Mouse (Mus musculus) embryonic facial prominence, embryonic 11.5 days (tissue): ENCODE results near the gene Rasa4. TPM values are rescaled to one million over a fixed set of nuclear protein-coding genes. Genes with fewer than 3 reads are reported as not detected.
A peak's percentile ranks its signal among the peaks of the same experiment; 100 is the strongest.
"Not testable (repeated sequence)": the region's sequence is repeated elsewhere in the genome, so short reads cannot be mapped to it uniquely, and the experiment has no call there.

Source experiments
- ATAC-seq: fragments of 200-750 bp; cut with Nextera tagmentation; replicated peaks from 2 replicates; pipeline ENCODE4 v1.8.0; 2017; ENCODE audit warnings: low read depth; ENCODE audit not compliant: insufficient number of reproducible peaks, low FRiP score, low TSS enrichment
- DNase-seq: peaks from one replicate; pipeline ENCODE4 v3.0.0-alpha.2; 2015; ENCODE audit warnings: low spot score
- H3K27ac ChIP-seq: fragments of 300-500 bp; sonication (generic); replicated peaks from 2 replicates; pipeline ENCODE4 v1.5.1; 2014; ENCODE audit warnings: mild to moderate bottlenecking, low read depth, low read length, control low read depth
- H3K27me3 ChIP-seq: fragments of 300-500 bp; sonication (generic); 2 replicates; pipeline ENCODE4 v1.6.1; 2014; ENCODE audit warnings: mild to moderate bottlenecking, low read length, moderate library complexity, mixed read lengths; ENCODE audit not compliant: control insufficient read depth, insufficient read depth
- H3K36me3 ChIP-seq: fragments of 300-500 bp; sonication (generic); replicated peaks from 2 replicates; pipeline ENCODE4 v1.6.1; 2014; ENCODE audit warnings: low read depth, mild to moderate bottlenecking, low read length, moderate library complexity, mixed read lengths; ENCODE audit not compliant: control insufficient read depth, insufficient read depth
- H3K4me1 ChIP-seq: fragments of 300-500 bp; sonication (generic); 2 replicates; pipeline ENCODE4 v1.6.1; 2014; ENCODE audit warnings: low read length, mixed read lengths; ENCODE audit not compliant: control insufficient read depth, insufficient read depth
- H3K4me2 ChIP-seq: fragments of 300-500 bp; sonication (generic); 2 replicates; pipeline ENCODE4 v1.6.1; 2014; ENCODE audit warnings: low read depth, mild to moderate bottlenecking, control low read depth, low read length, moderate library complexity
- H3K4me3 ChIP-seq: fragments of 300-500 bp; sonication (generic); 2 replicates; pipeline ENCODE4 v1.5.1; 2014; ENCODE audit warnings: low read depth, low read length, control low read depth
- H3K9ac ChIP-seq: fragments of 300-500 bp; sonication (generic); replicated peaks from 2 replicates; pipeline ENCODE4 v1.6.1; 2014; ENCODE audit warnings: mild to moderate bottlenecking, control low read depth, low read length
- H3K9me3 ChIP-seq: fragments of 300-500 bp; sonication (generic); replicated peaks from 2 replicates; pipeline ENCODE4 v1.6.1; 2016; ENCODE audit warnings: mild to moderate bottlenecking, low read length, inconsistent platforms, mixed read lengths; ENCODE audit not compliant: control insufficient read depth
- WGBS: fragments of 180-500 bp; shearing (Covaris S2); extraction: QIAGEN DNeasy Blood & Tissue Kit; methylation state at CpG from one replicate; pipeline ENCODE4 v1.1.7; 2014; 5-methylcytosine and 5-hydroxymethylcytosine counted together
- polyA plus RNA-seq: library from polyadenylated mRNA; unstranded; fragments of >200 nt; fragmentation: Nextera tagmentation; extraction: Ambion mirVana; gene quantifications from 2 replicates; pipeline ENCODE4 v1.2.1, GENCODE M21; 2014

The Rasa4 gene
- polyA plus RNA-seq, 1 experiment from 2014 or later: 3.8 TPM

GRCm38 (mm10) chr5:136054301-136055077 is 29.2 kb upstream of the Rasa4 start, which contains the start of gene Upk3bl:
Upk3bl (plus strand) TSS chr5:136054492.
- no peaks in the 10 kb centered on the region for H3K9me3 ChIP-seq
- H3K9ac ChIP-seq: no peak within 1 kb of the TSS
- H3K36me3 ChIP-seq: no peaks in the 10 kb centered on the region
- no peaks in the 10 kb centered on the region for H3K4me1 ChIP-seq
- H3K27ac ChIP-seq: no peak within 1 kb of the TSS
- no peak within 1 kb of the TSS for H3K4me3 ChIP-seq
- no peak for ATAC-seq
- H3K4me2 ChIP-seq: no peak within 1 kb of the TSS
- no peak for DNase-seq
- no peaks in the 10 kb centered on the region for H3K27me3 ChIP-seq
- 89% methylated on average over 11 of the region's 11 CpGs for WGBS

DNA sequence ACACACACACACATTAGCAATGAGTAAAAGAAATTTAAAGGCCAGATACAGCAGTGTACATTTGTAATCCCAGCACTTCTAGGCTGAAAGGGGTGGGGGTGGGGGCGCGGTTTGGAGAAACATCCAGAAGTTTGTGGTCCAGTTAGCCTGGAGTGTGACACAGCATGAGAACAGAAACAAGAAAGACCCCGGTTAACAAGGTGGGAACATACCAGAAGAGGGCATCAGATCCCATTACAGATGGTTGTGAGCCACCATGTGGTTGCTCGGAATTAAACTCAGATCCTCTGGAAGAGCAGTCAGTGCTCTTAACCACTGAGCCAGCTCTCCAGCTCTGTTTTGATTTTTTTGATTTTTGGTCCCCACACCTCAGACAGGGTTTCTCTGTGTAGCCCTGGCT is 27.7 kb upstream of the Rasa4 start:
- H3K27ac ChIP-seq: no peak overlapping the region
- no peak for DNase-seq
- H3K4me2 ChIP-seq: no peak overlapping the region
- 40% methylated on average over 4 of the region's 4 CpGs for WGBS
- H3K27me3 ChIP-seq: no peaks in the 10 kb centered on the region
- no peak overlapping the region for H3K9ac ChIP-seq
- H3K4me3 ChIP-seq: no peak overlapping the region
- H3K36me3 ChIP-seq: no peaks in the 10 kb centered on the region
- H3K9me3 ChIP-seq: no peaks in the 10 kb centered on the region
- no peak for ATAC-seq
- no peaks in the 10 kb centered on the region for H3K4me1 ChIP-seq

- no peak overlapping the region for H3K4me3 ChIP-seq
- H3K4me1 ChIP-seq: no peaks in the 10 kb centered on the region
- H3K9ac ChIP-seq: peak overlapping the region; percentile 19; the same call in 1 of the 2 replicates
- no peaks in the 10 kb centered on the region for H3K9me3 ChIP-seq
- ATAC-seq (0 out of 2 replicates have a peak, but pooled peaks have one; percentile 21), DNase-seq (peak; percentile 20)
- H3K27ac ChIP-seq: no peak overlapping the region
- no peak overlapping the region for H3K4me2 ChIP-seq
- H3K27me3 ChIP-seq: no peaks in the 10 kb centered on the region
- no peaks in the 10 kb centered on the region for H3K36me3 ChIP-seq
- 21% methylated on average over 8 of the region's 8 CpGs for WGBS
These were observed 26.6 kb upstream of the Rasa4 start for GRCm38 (mm10) chr5:136057085-136057484.

- Histone ChIP-seq H3K27me3 (no peaks in the 10 kb centered on the region), H3K9ac (no peak overlapping the region), H3K27ac (no peak overlapping the region), H3K9me3 (no peaks in the 10 kb centered on the region), H3K4me2 (no peak overlapping the region), H3K4me3 (no peak overlapping the region), H3K36me3 (no peaks in the 10 kb centered on the region), H3K4me1 (no peaks in the 10 kb centered on the region)
- peak; percentile 76 for DNase-seq
- ATAC-seq: no peak; the same call in 1 of the 2 replicates
- 9% methylated on average over 12 of the region's 12 CpGs for WGBS
These were observed 22.1 kb upstream of the Rasa4 start for GRCm38 (mm10) chr5:136061567-136061966.

- no peak for ATAC-seq
- H3K9me3 ChIP-seq: no peaks in the 10 kb centered on the region
- WGBS: 91% methylated on average over 10 of the region's 10 CpGs
These were observed 19.8 kb upstream of the Rasa4 start for GRCm38 (mm10) chr5:136063920-136064319.

GRCm38 (mm10) chr5:136066404-136067148 is 17.1 kb upstream of the Rasa4 start:
- H3K4me3 ChIP-seq, H3K27me3 ChIP-seq, DNase-seq, H3K4me1 ChIP-seq, H3K9me3 ChIP-seq, H3K27ac ChIP-seq, ATAC-seq, H3K4me2 ChIP-seq, H3K36me3 ChIP-seq, H3K9ac ChIP-seq: not testable (repeated sequence)
- WGBS: 81% methylated on average over 11 of the region's 11 CpGs

More at GRCm38 (mm10) chr5:136063920-136064319, 19.8 kb upstream of the Rasa4 start:
- no peaks in the 10 kb centered on the region for H3K27me3 ChIP-seq
- no peak overlapping the region for H3K4me2 ChIP-seq
- no peak overlapping the region for H3K9ac ChIP-seq
- no peak overlapping the region for H3K4me3 ChIP-seq
- no peak for DNase-seq
- no peaks in the 10 kb centered on the region for H3K36me3 ChIP-seq
- no peaks in the 10 kb centered on the region for H3K4me1 ChIP-seq
- H3K27ac ChIP-seq: no peak overlapping the region

DNA sequence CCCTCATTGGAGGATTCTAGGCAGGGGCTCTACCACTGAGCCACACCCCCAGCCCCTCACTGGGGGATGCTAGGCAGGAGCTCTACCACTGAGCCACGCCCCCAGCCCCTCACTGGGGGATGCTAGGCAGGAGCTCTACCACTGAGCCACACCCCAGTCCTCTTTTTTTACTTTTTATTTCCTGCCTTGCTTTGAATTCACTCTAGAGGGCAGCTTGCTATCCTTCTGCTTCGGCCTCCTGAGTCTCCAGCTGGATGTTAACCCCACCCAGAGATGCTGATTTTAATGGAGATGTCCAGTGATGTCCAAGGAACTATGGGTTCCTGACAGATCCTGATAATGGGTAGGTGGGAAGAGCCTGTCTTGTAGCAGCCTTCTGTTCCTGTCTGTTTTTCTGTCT is 14.3 kb upstream of the Rasa4 start:
- Histone ChIP-seq H3K9me3 (no peaks in the 10 kb centered on the region), H3K36me3 (no peaks in the 10 kb centered on the region), H3K4me3 (no peak overlapping the region), H3K4me2 (no peak overlapping the region), H3K27ac (no peak overlapping the region), H3K9ac (no peak overlapping the region), H3K4me1 (no peaks in the 10 kb centered on the region), H3K27me3 (no peaks in the 10 kb centered on the region)
- WGBS: 84% methylated on average over 2 of the region's 2 CpGs
- no peak for ATAC-seq
- no peak for DNase-seq

GRCm38 (mm10) chr5:136073051-136073450 is 10.7 kb upstream of the Rasa4 start:
- DNase-seq (no peak), ATAC-seq (no peak)
- H3K4me1 ChIP-seq: no peaks in the 10 kb centered on the region
- no peaks in the 10 kb centered on the region for H3K9me3 ChIP-seq
- H3K27me3 ChIP-seq: no peaks in the 10 kb centered on the region
- WGBS: 62% methylated on average over 6 of the region's 6 CpGs
- H3K4me3 ChIP-seq: no peak overlapping the region
- H3K27ac ChIP-seq: no peak overlapping the region
- no peak overlapping the region for H3K4me2 ChIP-seq
- H3K9ac ChIP-seq: no peak overlapping the region
- no peaks in the 10 kb centered on the region for H3K36me3 ChIP-seq
